20 mouse cellular contexts compared by ENCODE assay signal in genomic region chr4:35201700-35202099, GRCm38 (mm10). TPM values are rescaled to one million over a fixed set of nuclear protein-coding genes. Genes with fewer than 3 reads are reported as not detected.
"Had no signal": no experiment of that assay in that cellular context is flagged by ENCODE, and none has a peak within 500 bp of the region (broad histone marks: within the 10 kb centered on the region; RNA-seq: fewer than 3 reads in every experiment).

No protein-coding gene starts in this region.

- H3K4me1 ChIP-seq: limb, embryonic 10.5 days; midbrain, embryonic 12.5 days; neural tube, embryonic 15.5 days had no signal

- H3K27me3 ChIP-seq: midbrain, embryonic 12.5 days; neural tube, embryonic 15.5 days had no signal

- ATAC-seq: hindbrain, embryonic 16.5 days; inflammation-experienced regulatory T-cells, adult 6 months; intestine, postnatal 0 days; lung, postnatal 0 days had no signal

- H3K9ac ChIP-seq: midbrain, embryonic 12.5 days; neural tube, embryonic 15.5 days had no signal

- DNase-seq: kidney, adult 8-10 months; kidney, postnatal 36 days; lung, adult 2 months; lung, postnatal 36 days had no signal

- H3K4me3 ChIP-seq: layer of hippocampus, adult 2 months; left cerebral cortex, adult 2 months; limb, embryonic 10.5 days; midbrain, embryonic 12.5 days; myocyte; neural tube, embryonic 15.5 days had no signal

- H3K4me2 ChIP-seq: midbrain, embryonic 12.5 days; neural tube, embryonic 15.5 days had no signal

- H3K27ac ChIP-seq: layer of hippocampus, adult 2 months; left cerebral cortex, adult 2 months; limb, embryonic 10.5 days; midbrain, embryonic 12.5 days; neural tube, embryonic 15.5 days; stomach, postnatal 0 days had no signal

- H3K9me3 ChIP-seq: limb, embryonic 10.5 days; midbrain, embryonic 12.5 days; neural tube, embryonic 15.5 days had no signal

RNA-seq across cellular contexts. Expression of gene Ifnk, which starts 49.8 kb away (rescaled TPM):
- total RNA-seq: layer of hippocampus, adult 2 months; layer of hippocampus, postnatal 10 days; left cerebral cortex, adult 2 months; left cerebral cortex, postnatal 14 days; megakaryocyte, adult 5-6 weeks; midbrain, postnatal 0 days had no signal
- polyA plus RNA-seq: hindbrain, embryonic 16.5 days; inflammation-experienced regulatory T-cells, adult 6 months; limb, embryonic 14.5 days; lung, adult 2 months; midbrain, postnatal 0 days; myocyte; neural tube, embryonic 15.5 days had no signal
